Mouse (Mus musculus) ovary, postnatal 36 days (tissue): ENCODE results near the gene Irak4.

Experiments used
- DNase-seq: peaks from one replicate; pipeline ENCODE4 v3.0.0; 2022; ENCODE audit warnings: low spot score, mixed read lengths

Irak4 gene

DNA sequence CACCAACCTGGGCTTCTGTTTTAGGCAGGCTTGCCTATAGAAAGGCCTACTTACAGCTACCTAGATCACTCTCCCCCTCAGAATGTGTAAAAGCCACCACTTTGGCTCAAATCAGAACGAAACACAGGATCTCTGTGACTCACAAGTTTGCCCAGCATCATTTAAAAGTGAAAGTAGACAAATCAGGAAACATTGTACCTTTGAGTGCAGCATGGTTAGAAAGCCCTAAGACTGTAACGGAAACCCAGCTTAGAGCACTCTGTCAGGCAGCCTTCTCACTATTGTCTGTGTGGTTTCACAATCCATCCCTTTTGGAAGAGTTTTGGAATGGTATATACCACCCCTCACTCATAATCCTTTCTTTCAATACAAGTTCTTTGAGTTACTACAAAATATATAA is 21.5 kb downstream of the Irak4 start:
- DNase-seq: no peak

DNA sequence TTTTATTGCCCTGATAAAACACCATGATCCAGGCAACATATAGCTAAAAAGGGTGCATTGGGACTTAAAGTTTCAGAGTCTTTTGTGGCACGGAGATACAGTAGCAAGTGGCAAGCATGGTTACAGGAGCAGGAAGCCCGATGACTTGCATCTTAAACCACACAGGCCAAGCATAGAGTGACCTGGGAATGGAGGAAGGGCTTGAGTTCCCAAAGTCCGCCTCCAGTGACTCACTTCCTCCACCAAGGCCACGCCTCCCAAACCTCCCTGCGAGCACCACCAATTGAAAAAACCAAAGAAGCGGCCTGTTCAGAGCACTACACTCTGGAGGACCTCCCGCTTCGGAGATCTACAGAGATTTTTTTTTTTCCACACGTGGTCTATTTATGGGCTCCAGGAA is 22.4 kb downstream of the Irak4 start:
- DNase-seq: no peak

DNA sequence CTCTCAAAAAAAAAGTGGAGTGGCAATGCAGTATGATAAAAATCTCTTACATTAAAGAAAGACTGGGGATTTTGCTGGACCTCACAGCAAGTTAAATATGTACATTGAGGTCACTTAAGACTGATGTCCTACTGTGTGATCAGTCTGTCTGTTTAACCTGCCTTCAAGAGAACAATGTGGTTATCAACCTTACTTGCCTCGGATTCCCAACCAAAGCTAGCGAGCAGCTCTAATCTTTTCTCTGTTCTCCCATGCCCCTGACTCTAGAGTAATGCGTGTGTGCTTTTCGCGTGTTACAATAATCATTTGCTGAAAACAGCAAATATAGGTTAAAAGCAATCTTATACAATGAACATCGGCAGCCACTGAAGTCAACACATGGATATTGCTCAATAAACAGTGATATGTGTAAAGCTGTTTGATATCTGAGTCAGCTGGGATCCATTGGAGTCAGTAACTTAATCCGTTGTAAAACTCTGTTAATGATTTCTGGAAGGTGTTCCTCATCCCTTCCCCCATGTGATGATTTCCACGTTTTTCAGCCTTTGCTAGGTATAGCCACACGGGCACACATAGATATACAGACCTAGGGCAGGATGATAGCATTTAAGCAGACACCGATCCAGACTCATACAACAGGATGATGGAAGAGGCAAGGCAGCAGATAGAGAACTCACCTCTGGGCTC is 25.2 kb downstream of the Irak4 start:
- no peak for DNase-seq

DNA sequence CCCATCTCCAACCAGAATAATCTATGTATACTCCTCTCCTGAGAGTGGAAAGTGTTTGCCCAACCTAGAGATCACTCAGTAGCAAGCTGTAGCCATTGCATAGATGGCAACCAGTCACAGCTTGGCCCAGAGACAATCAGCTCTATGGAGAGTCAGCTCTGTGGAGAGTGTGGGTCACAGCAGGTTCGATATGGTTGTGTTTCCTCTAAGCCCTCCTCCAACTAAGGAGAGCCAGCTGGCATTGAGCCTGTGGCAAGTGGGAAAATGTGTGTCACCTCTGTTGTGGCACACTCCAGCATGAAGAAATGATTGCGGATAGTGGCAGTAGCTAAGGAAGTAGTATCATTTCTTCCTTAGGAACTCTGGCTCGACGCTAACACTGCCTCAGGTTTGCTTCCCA is 28.1 kb downstream of the Irak4 start:
- no peak for DNase-seq

- DNase-seq: no peak
These were observed 29.3 kb downstream of the Irak4 start for GRCm38 (mm10) chr15:94572746-94573145.

DNA sequence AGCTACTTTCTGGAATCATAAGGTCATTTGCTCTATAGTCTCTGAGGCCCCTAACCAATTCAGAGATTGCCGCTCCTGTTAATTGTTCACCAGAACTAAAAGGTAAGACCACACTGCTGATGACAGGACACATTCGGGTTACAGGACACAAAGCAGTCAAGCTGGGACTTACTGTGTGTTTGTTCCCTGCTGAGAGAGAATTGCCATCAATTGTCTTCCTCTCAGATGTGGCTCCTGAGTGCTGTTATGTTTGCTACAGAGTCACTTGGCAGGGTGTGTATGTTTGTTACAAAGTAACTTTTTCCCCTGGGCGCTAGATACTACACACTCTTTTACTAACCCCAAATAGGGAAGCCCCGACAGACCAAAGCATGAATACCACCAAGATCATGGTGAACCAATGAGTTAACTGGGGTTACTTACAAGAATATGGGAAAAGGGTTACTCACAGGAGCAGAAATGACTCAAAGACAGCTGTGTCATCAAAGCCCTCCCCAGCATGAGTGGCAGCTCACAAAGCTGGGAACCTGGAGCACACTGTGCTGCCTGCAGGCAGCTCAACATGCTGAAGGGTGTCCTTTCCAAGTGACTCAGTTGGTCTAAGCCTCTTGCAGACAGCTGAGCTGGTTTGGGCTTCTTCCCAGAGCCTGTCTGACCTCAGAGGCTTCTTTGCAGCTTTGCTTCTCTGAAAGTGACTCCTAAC is 31.3 kb downstream of the Irak4 start:
- no peak for DNase-seq

DNA sequence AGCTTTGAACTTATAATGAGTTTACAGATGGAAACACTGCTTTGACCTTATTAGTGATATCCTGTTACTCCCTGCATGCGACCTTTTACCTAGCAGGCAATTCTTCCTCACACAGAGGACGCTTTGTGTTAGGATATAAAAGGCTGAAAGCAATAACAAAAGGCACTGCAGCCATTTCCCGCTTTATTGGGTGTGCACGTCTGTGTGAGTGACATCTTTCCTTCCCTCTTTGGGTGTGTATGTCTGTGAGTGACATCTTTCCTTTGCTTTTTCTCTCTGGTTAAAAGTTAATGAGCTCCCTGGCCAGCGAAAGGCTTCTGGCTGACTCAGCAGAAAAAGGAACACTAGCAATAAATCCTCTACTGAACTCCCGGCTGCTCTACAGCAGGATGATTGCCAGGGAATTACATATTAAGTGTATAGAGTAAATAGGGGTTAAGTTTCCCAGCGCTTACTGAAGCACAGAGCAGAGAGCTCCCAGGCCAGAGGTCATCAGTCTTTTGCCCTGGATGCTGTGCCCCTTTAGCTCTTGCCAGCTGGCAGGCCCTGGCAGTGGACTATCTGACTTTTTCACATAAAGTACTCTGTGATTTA is 38.7 kb downstream of the Irak4 start:
- DNase-seq: no peak

- no peak for DNase-seq
These were observed 39.7 kb downstream of the Irak4 start for GRCm38 (mm10) chr15:94583153-94583552.

- DNase-seq: no peak
These were observed 41.3 kb downstream of the Irak4 start for GRCm38 (mm10) chr15:94584738-94585137.

GRCm38 (mm10) chr15:94587826-94588715 is 44.6 kb downstream of the Irak4 start:
- no peak for DNase-seq

- peak; percentile 97 for DNase-seq
These were observed 46.0 kb downstream of the Irak4 start, which contains the start of gene Twf1 for GRCm38 (mm10) chr15:94589219-94590075. Twf1 (minus strand) TSS chr15:94589889.

- DNase-seq: no peak
These were observed 46.6 kb downstream of the Irak4 start for GRCm38 (mm10) chr15:94590083-94590482.

- no peak for DNase-seq
These were observed 47.9 kb downstream of the Irak4 start for GRCm38 (mm10) chr15:94591356-94591755.

DNA sequence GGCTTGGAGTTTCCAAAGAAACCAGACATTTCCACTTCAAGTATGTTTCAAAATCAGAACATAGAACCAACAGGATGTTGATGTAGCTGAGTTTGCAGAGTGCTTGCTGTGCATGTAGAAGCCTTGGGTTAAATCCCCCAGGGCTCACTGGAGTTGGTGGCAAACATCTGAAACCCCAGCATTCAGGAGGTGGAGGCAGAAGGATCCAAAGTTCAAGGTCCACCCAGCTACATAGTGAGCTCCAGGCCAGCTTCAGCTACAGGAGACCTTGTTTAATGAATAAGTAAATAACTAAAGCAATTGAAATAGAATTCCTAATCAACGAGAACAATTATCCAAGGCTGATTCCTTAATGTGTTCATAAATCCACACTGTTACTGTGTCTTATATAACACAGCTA is 50.1 kb downstream of the Irak4 start:
- DNase-seq: no peak

- no peak for DNase-seq
These were observed 56.8 kb downstream of the Irak4 start for GRCm38 (mm10) chr15:94600145-94600707.

DNA sequence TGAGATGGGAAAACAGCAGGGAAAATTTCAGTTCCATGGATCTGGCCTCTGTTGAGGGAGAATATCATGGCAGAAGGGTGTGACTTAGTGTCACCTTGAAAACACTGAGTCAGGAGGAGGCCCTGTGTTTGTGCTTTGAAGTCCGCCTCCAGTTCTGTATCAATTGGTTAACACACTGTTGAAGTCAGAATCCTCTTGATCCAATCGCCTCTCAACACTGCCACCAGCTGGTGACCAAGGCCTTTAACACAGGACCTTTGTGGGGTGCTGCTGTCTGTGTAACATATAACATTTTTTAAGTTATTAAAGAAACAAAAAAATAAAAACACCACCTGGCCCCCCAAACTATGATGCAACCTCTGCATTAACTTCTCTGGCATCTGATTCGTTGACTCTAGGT is 57.9 kb downstream of the Irak4 start:
- DNase-seq: peak; percentile 39

GRCm38 (mm10) chr15:94602441-94602840 is 59.0 kb downstream of the Irak4 start:
- DNase-seq: no peak

- DNase-seq: no peak
These were observed 64.3 kb downstream of the Irak4 start for GRCm38 (mm10) chr15:94607768-94608167.

- DNase-seq: no peak
These were observed 72.6 kb downstream of the Irak4 start for GRCm38 (mm10) chr15:94616036-94616435.

DNA sequence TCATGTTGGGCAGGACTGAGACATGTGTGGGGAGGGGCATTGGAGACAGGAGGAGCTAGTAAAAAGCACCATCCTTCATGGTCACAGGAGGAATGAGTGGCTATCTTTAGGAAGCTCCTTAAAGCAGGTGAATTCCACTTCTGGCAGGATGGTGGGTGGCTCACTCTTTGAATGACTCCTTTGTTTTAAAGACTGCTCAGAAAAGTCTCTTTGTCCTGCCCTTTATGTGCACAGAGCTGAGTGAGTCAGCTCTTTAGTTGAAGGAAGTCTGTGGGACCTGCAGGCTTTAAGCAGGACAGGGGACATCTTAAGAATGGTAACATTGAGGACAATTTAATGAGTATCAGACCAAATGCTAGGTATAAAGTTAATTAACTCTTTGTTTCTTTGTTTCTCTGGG is 77.5 kb downstream of the Irak4 start:
- DNase-seq: no peak

DNA sequence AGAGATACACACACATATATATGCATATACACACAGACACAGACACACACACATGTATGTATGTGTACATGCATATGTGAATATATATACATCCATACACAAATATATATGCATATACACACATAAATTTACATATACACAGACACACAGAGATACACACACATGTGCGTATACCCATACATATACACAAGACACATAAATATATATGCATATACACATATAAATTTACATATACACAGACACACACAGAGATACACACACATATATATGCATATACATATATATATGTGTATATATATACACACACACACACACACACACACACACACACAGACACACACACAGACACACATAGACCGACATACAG is 85.0 kb downstream of the Irak4 start:
- DNase-seq: no peak
